Mouse (Mus musculus) hindbrain, embryonic 10.5 days (tissue): ENCODE results near the gene Gbp6. TPM values are rescaled to one million over a fixed set of nuclear protein-coding genes. Genes with fewer than 3 reads are reported as not detected.
A peak's percentile ranks its signal among the peaks of the same experiment; 100 is the strongest.
"Not testable (repeated sequence)": the region's sequence is repeated elsewhere in the genome, so short reads cannot be mapped to it uniquely, and the experiment has no call there.

Experiments used
- DNase-seq: peaks from one replicate; pipeline ENCODE4 v3.0.0-alpha.2; 2017; ENCODE audit warnings: low spot score
- H3K27ac ChIP-seq: fragments of 300-500 bp; sonication (generic); 2 replicates; pipeline ENCODE4 v1.5.1; 2016; ENCODE audit warnings: mild to moderate bottlenecking, moderate library complexity
- H3K27me3 ChIP-seq: fragments of 300-500 bp; sonication (generic); 2 replicates; pipeline ENCODE4 v1.6.1; 2016; ENCODE audit warnings: mild to moderate bottlenecking; ENCODE audit not compliant: poor library complexity, insufficient read depth, severe bottlenecking
- H3K36me3 ChIP-seq: fragments of 300-500 bp; sonication (generic); 2 replicates; pipeline ENCODE4 v1.6.1; 2016; ENCODE audit warnings: mild to moderate bottlenecking, moderate library complexity
- H3K4me1 ChIP-seq: fragments of 300-500 bp; sonication (generic); replicated peaks from 2 replicates; pipeline ENCODE4 v1.6.1; 2016; ENCODE audit warnings: mild to moderate bottlenecking
- H3K4me3 ChIP-seq: fragments of 300-500 bp; sonication (generic); 2 replicates; pipeline ENCODE4 v1.5.1; 2016; ENCODE audit warnings: mild to moderate bottlenecking, moderate library complexity
- H3K9me3 ChIP-seq: fragments of 300-500 bp; sonication (generic); 2 replicates; pipeline ENCODE4 v1.6.1; 2016; ENCODE audit warnings: mild to moderate bottlenecking, moderate library complexity
- WGBS: fragments of 180-500 bp; shearing (Covaris S2); methylation state at CpG from one replicate; pipeline ENCODE4 v1.1.7; 2016; 5-methylcytosine and 5-hydroxymethylcytosine counted together
- polyA plus RNA-seq: library from polyadenylated mRNA; unstranded; fragments of >200 nt; fragmentation: Nextera tagmentation; extraction: Ambion mirVana; gene quantifications from 2 replicates; pipeline ENCODE4 v1.2.1, GENCODE M21; 2016

Gene Gbp6
- polyA plus RNA-seq: 0.16 and 0.24 TPM in 2 replicates

- H3K4me3 ChIP-seq, H3K36me3 ChIP-seq, DNase-seq, H3K27me3 ChIP-seq, H3K9me3 ChIP-seq, H3K4me1 ChIP-seq: not testable (repeated sequence)
- peak within 1 kb of the TSS; percentile 12; the same call in 1 of the 2 replicates for H3K27ac ChIP-seq
- 53% methylated on average over 3 of the region's 3 CpGs for WGBS
These were observed at the start of gene Gbp6, which contains the start of gene Gm43302 for GRCm38 (mm10) chr5:105293226-105294165. Gene Gbp6 (minus strand): TSS chr5:105293698. Gene Gm43302 (minus strand): TSS chr5:105293695.

DNA sequence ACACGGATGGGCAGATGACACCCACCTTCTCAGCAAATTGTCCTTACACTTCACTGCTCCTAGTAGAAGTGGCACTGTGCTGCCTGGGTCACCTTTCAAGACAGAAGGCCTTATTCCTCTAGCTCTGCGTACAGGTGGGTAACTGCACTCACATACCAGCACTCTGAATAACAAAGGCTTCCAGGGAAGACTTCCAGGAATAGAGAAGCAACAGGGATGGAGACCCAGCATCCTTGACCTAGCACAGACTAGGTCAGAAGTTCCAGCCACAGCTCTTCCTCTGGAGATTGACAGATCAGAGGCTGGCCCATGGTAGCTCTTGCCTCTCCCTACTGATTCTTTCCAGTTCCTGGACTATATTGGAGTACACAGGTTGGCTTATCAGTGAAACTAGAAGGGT, 47.8 kb upstream of the Gbp6 start:
- Histone ChIP-seq H3K27ac (no peak overlapping the region), H3K4me1 (no peaks in the 10 kb centered on the region)
- WGBS: 79% methylated on average over 2 of the region's 2 CpGs

DNA sequence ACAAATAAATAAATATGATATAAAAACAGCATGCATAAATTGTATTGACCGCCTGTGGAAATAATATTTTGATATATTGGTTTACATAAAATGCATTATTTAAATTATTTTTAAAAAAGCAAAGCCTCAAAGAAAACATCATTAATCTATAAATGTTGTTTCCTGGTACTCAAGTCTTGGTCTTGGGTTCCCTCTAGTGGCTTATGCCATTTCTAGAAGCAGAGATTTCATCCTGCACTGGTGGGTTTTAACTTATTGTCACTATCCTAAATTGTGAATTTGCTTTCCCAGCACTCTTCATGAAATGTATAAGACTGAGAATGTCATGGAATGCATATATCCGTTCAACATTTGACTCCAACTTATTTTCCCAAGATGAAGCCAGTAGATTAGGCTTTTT, 29.0 kb upstream of the Gbp6 start:
- WGBS: 74% methylated on average over 2 of the region's 2 CpGs
- Histone ChIP-seq H3K9me3 (no peaks in the 10 kb centered on the region), H3K4me3 (no peak overlapping the region), H3K27me3 (no peaks in the 10 kb centered on the region), H3K4me1 (no peaks in the 10 kb centered on the region), H3K27ac (no peak overlapping the region), H3K36me3 (no peaks in the 10 kb centered on the region)
- no peak for DNase-seq

More for the DNA sequence above, 47.8 kb upstream of the Gbp6 start:
- Histone ChIP-seq H3K4me3 (no peak overlapping the region), H3K9me3 (0 out of 2 replicates have a peak, but pooled peaks cover 3% of the 10 kb centered on the region), H3K27me3 (no peaks in the 10 kb centered on the region), H3K36me3 (no peaks in the 10 kb centered on the region)
- DNase-seq: no peak

DNA sequence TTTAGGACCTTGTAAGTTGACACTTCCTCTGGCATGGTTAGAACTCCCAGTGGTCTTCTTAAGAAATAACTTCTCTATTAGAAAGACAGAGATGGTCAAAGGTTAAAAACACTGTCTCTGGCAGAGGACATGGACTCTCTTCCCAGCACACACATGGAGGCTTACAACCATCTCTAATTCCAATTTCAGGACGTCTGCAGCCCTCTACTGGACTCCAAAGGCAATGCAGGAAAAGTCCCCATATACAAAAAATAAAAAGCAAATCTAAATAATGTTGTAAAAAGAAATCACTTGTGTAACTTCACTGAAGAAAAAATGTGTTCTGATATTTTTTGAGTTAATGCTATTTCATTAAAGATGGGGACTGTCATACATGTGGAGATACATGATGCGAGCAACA, 17.4 kb upstream of the Gbp6 start:
- WGBS: 80% methylated on average over 2 of the region's 2 CpGs

DNA sequence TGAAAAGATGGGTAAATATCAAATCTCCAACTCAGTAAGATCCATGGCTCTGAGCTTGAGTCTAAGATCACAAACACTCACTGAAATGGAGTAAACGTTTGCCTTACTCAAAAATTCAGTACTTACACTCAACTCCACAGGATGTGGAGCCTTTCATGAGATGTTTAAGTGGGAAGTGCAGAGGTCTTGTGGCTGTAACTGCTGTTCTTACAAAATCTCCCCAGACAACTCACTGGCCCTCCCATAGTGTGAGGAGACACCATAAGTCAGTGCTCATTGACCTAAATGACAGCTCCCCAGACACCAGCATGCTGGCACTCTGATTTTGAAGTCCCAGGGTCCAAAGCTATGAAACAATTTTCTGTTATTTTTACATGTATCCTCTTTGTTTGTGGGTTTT, 15.7 kb upstream of the Gbp6 start:
- H3K4me1 ChIP-seq, H3K36me3 ChIP-seq, H3K27me3 ChIP-seq, H3K4me3 ChIP-seq, H3K27ac ChIP-seq, DNase-seq, H3K9me3 ChIP-seq: not testable (repeated sequence)
- WGBS: 68% methylated on average over 1 of the region's 1 CpGs

More for the DNA sequence above, 17.4 kb upstream of the Gbp6 start:
- no peak for DNase-seq
- Histone ChIP-seq H3K36me3 (no peaks in the 10 kb centered on the region), H3K4me3 (no peak overlapping the region), H3K4me1 (no peaks in the 10 kb centered on the region), H3K9me3 (peaks cover 6% of the 10 kb centered on the region; the same call in 1 of the 2 replicates), H3K27ac (no peak overlapping the region), H3K27me3 (no peaks in the 10 kb centered on the region)

DNA sequence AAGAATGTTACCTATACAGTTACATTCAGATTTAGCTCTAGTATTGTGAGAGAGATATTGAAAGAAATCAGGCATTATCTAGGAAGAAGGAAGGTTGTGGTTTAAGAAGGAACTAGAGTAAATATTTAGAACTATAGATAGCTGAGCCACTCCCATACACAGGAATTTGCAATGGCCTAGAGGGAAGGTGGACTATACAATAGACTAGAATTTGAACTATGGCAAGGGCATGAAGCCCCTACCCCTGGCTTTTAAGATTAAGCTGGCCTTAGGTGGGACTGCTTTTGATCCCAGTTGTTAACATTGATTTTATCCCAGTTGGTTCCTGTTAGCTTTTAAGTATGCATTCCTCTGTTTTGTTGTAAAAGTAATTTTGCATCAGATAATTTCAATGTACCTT, 13.4 kb upstream of the Gbp6 start:
- H3K27ac ChIP-seq, H3K36me3 ChIP-seq, H3K9me3 ChIP-seq, DNase-seq, H3K27me3 ChIP-seq, H3K4me1 ChIP-seq, H3K4me3 ChIP-seq: not testable (repeated sequence)

GRCm38 (mm10) chr5:105306159-105306581, 12.7 kb upstream of the Gbp6 start:
- Histone ChIP-seq H3K9me3 (peaks cover 6% of the 10 kb centered on the region; the same call in 1 of the 2 replicates), H3K27me3 (no peaks in the 10 kb centered on the region), H3K4me1 (no peaks in the 10 kb centered on the region), H3K36me3 (no peaks in the 10 kb centered on the region), H3K4me3 (no peak overlapping the region), H3K27ac (no peak overlapping the region)
- no peak for DNase-seq
- 91% methylated on average over 1 of the region's 1 CpGs for WGBS

GRCm38 (mm10) chr5:105305671-105306070, 12.2 kb upstream of the Gbp6 start:
- H3K27me3 ChIP-seq, H3K4me3 ChIP-seq, H3K9me3 ChIP-seq, DNase-seq, H3K27ac ChIP-seq, H3K4me1 ChIP-seq, H3K36me3 ChIP-seq: not testable (repeated sequence)
- WGBS: 92% methylated on average over 4 of the region's 4 CpGs

DNA sequence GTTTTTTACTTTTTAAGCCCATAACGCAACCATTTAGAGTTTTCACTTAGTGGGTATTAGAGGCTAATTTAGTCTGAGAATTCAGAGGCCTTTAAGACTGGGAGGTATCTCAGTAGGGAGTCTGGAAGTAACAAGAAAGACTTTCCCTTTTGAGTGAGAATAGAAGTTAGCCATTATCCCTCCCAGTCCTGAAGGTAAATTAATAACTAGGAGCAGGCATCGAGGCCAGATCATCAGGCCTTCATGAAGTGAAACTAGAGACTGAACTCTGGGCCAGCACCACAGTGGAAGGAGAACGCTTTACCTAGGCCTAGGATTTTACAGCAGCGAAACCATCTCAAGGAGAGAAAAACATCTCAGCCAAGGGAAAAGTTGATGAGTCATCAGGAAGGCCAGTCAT, 8.5 kb upstream of the Gbp6 start:
- H3K9me3 ChIP-seq: no peaks in the 10 kb centered on the region
- H3K4me3 ChIP-seq: no peak overlapping the region
- H3K36me3 ChIP-seq: no peaks in the 10 kb centered on the region
- H3K27ac ChIP-seq: no peak overlapping the region
- H3K27me3 ChIP-seq: no peaks in the 10 kb centered on the region
- 84% methylated on average over 4 of the region's 4 CpGs for WGBS
- no peaks in the 10 kb centered on the region for H3K4me1 ChIP-seq
- no peak for DNase-seq

DNA sequence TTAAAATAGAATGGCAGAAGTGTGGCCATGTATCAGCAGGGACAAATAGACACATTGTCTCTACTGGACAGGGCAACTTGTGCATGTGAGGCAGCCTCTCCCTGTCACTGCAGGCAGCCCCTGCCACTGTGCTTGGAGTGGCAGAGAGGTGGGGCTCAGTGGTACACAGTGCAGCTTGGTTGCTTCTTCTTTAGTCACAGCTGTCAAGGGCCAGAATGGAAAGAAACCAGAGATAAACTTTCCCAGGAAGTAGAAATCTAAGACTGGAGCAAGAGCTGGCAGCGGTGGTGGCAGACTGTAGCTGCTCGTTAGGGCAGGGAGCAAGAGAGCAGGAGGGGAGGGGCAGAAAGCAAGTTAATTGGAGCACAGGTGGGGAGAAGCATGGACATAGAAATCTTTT, 8.0 kb upstream of the Gbp6 start:
- no peak for DNase-seq
- 48% methylated on average over 2 of the region's 2 CpGs for WGBS
- Histone ChIP-seq H3K27me3 (no peaks in the 10 kb centered on the region), H3K4me1 (no peaks in the 10 kb centered on the region), H3K27ac (no peak overlapping the region), H3K9me3 (no peaks in the 10 kb centered on the region), H3K36me3 (no peaks in the 10 kb centered on the region), H3K4me3 (no peak overlapping the region)

DNA sequence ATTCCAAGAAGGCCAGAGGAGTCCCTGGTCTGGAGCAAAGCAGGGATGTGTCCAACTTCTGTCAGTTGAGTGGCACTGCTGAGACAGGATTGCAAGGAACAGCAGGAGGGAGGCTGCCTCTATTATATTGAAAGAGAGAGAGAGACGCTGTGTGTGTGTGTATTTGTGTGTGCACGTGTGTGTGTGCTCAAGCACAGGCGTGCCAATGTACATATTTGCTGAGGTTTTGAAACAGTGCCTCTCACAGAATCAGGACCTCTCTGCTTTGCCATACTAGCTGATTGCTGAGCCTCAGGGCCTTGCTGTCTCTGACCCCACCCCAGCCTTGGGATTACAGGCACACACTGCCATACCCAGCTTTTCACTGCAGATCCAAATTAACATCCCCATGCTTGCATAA, 2.2 kb upstream of the Gbp6 start:
- H3K27ac ChIP-seq: no peak overlapping the region
- DNase-seq: no peak
- 81% methylated on average over 3 of the region's 3 CpGs for WGBS
- peaks cover 3% of the 10 kb centered on the region; the same call in 1 of the 2 replicates for H3K4me1 ChIP-seq
- H3K9me3 ChIP-seq: no peaks in the 10 kb centered on the region
- H3K27me3 ChIP-seq: no peaks in the 10 kb centered on the region
- H3K4me3 ChIP-seq: no peak overlapping the region
- H3K36me3 ChIP-seq: no peaks in the 10 kb centered on the region

- Histone ChIP-seq H3K4me3 (no peak overlapping the region), H3K36me3 (no peaks in the 10 kb centered on the region), H3K27ac (no peak overlapping the region), H3K4me1 (peaks cover 3% of the 10 kb centered on the region; the same call in 1 of the 2 replicates), H3K27me3 (no peaks in the 10 kb centered on the region), H3K9me3 (no peaks in the 10 kb centered on the region)
- WGBS: 88% methylated on average over 1 of the region's 1 CpGs
- DNase-seq: no peak
These were observed 1.0 kb downstream of the Gbp6 start for GRCm38 (mm10) chr5:105292492-105292891.

- H3K36me3 ChIP-seq: not testable (repeated sequence)
- 93% methylated on average over 3 of the region's 3 CpGs for WGBS
These were observed 2.6 kb downstream of the Gbp6 start for GRCm38 (mm10) chr5:105290921-105291320.

More at GRCm38 (mm10) chr5:105290921-105291320, 2.6 kb downstream of the Gbp6 start:
- not testable (repeated sequence) for H3K27me3 ChIP-seq, DNase-seq, H3K4me1 ChIP-seq, H3K9me3 ChIP-seq, H3K27ac ChIP-seq, H3K4me3 ChIP-seq
